Mouse (Mus musculus): ENCODE results near the gene Dmxl2. TPM values are rescaled to one million over a fixed set of nuclear protein-coding genes. Genes with fewer than 3 reads are reported as not detected.

The Dmxl2 gene
- polyA plus RNA-seq, 1 experiment from 2014 or later = 65.4 TPM

DNA sequence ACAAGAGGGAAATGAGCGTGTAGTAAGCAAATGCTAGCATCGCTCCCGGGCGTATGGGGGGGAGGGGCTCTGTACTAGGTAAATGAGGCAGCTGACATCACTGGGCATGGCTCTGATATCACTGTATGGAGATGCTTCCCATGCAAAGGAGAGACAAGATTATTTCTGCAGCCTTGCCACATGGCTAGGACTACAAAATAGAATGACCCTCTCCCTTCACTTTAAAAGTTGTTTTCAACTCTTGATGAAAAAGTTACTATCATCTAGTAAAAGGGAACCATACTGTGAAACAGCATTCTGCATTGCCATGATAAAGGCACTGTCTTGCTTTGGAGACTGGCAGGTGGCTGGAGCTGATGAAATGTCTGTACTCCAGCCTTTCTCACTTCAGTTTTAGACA, 18.2 kb downstream of the Dmxl2 start:
- H3K9ac ChIP-seq (ENCODE audit: low read depth, low read length) = no peak overlapping the region
- H3K9me3 ChIP-seq (ENCODE audit: control insufficient read depth, low read length) = no peaks in the 10 kb centered on the region
- no peak for ATAC-seq
- H3K27me3 ChIP-seq (replicated peaks; ENCODE audit: control insufficient read depth, insufficient read depth, low read length) = no peaks in the 10 kb centered on the region
- no peak overlapping the region for H3K27ac ChIP-seq (ENCODE audit: low read depth, low read length)
- H3K4me3 ChIP-seq (ENCODE audit: low read length) = no peak overlapping the region
- no peaks in the 10 kb centered on the region for H3K4me1 ChIP-seq (ENCODE audit: control insufficient read depth, insufficient read depth, low read depth, low read length)
- H3K4me2 ChIP-seq (ENCODE audit: low read length) = no peak overlapping the region
- 63% methylated on average over 4 of the region's 4 CpGs for WGBS
- H3K36me3 ChIP-seq (ENCODE audit: control insufficient read depth, insufficient read depth, low read length) = no peaks in the 10 kb centered on the region

DNA sequence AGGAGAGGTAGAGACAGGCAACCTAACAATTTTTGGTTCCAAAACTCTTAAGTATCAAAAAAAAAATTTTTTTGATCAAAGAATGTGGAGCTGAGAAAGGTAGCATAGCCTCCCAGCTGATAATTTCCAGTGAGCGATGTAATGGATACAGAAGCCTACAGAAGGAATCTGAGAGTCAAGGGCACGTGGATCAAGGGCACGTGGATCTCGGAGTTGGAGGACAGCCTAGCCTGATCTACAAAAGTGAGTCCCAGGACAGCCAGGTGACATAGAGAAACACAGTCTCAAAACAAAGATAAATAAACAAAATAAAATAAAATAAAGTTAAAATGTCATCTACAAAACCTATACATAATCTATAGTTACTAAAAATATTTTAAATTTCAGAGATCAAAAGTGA, 18.7 kb downstream of the Dmxl2 start:
- Histone ChIP-seq H3K4me3 (ENCODE audit: low read length) (no peak overlapping the region), H3K4me2 (ENCODE audit: low read length) (no peak overlapping the region), H3K9ac (ENCODE audit: low read depth, low read length) (no peak overlapping the region), H3K27me3 (replicated peaks; ENCODE audit: control insufficient read depth, insufficient read depth, low read length) (no peaks in the 10 kb centered on the region), H3K27ac (ENCODE audit: low read depth, low read length) (no peak overlapping the region), H3K36me3 (ENCODE audit: control insufficient read depth, insufficient read depth, low read length) (no peaks in the 10 kb centered on the region), H3K4me1 (ENCODE audit: control insufficient read depth, insufficient read depth, low read depth, low read length) (no peaks in the 10 kb centered on the region), H3K9me3 (ENCODE audit: control insufficient read depth, low read length) (no peaks in the 10 kb centered on the region)
- 94% methylated on average over 4 of the region's 4 CpGs for WGBS
- no peak for ATAC-seq

DNA sequence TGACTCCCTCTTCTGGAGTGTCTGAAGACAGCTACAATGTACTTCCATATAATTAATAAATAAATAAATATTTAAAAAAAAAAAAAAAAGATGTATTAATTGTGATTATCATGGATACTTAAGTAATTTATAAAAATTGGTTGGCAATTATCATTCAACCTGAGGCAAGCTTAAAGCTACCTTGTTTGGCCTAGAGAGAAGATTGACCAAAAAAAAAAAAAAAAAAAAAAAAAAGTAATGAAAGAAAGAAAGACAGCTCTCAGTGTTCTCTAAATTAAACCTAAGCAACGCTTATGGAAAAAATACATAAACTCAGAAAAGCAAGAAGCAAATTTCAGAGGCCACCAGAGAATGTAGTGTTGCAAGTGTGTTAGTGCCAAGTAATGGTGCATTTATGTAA, 22.4 kb downstream of the Dmxl2 start:
- H3K9ac ChIP-seq (ENCODE audit: low read depth, low read length) = no peak overlapping the region
- ATAC-seq = no peak
- H3K27ac ChIP-seq (ENCODE audit: low read depth, low read length) = no peak overlapping the region
- no peak overlapping the region for H3K4me2 ChIP-seq (ENCODE audit: low read length)
- H3K4me1 ChIP-seq (ENCODE audit: control insufficient read depth, insufficient read depth, low read depth, low read length) = no peaks in the 10 kb centered on the region
- H3K4me3 ChIP-seq (ENCODE audit: low read length) = no peak overlapping the region
- H3K9me3 ChIP-seq (ENCODE audit: control insufficient read depth, low read length) = no peaks in the 10 kb centered on the region
- no peaks in the 10 kb centered on the region; the same call in 1 of the 2 replicates for H3K36me3 ChIP-seq (ENCODE audit: control insufficient read depth, insufficient read depth, low read length)
- 88% methylated on average over 1 of the region's 1 CpGs for WGBS
- no peaks in the 10 kb centered on the region for H3K27me3 ChIP-seq (replicated peaks; ENCODE audit: control insufficient read depth, insufficient read depth, low read length)

DNA sequence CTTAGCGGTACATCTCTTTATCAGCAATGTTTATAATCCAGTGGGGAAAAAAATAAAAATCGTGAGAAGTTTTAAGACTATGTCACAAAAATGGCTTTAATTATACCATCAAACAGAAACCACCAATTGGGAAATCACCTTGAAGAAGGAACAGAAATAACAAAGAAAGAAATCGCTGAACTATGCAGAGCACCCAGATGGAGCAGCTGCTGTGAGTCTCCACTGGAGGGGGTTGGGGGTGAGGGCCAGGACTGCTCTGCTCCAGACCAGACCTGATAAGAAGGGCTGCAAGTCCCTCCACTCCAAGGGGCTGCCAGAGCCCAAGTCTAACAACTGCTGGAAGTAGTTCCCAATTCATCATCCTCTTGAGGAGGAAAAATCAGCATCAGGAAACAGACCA, 23.3 kb downstream of the Dmxl2 start:
- no peak for ATAC-seq
- Histone ChIP-seq H3K9me3 (ENCODE audit: control insufficient read depth, low read length) (no peaks in the 10 kb centered on the region), H3K9ac (ENCODE audit: low read depth, low read length) (no peak overlapping the region), H3K4me1 (ENCODE audit: control insufficient read depth, insufficient read depth, low read depth, low read length) (no peaks in the 10 kb centered on the region), H3K27me3 (replicated peaks; ENCODE audit: control insufficient read depth, insufficient read depth, low read length) (no peaks in the 10 kb centered on the region), H3K4me2 (ENCODE audit: low read length) (no peak overlapping the region), H3K4me3 (ENCODE audit: low read length) (no peak overlapping the region), H3K27ac (ENCODE audit: low read depth, low read length) (no peak overlapping the region), H3K36me3 (ENCODE audit: control insufficient read depth, insufficient read depth, low read length) (no peaks in the 10 kb centered on the region; the same call in 1 of the 2 replicates)
- 72% methylated on average over 3 of the region's 3 CpGs for WGBS

DNA sequence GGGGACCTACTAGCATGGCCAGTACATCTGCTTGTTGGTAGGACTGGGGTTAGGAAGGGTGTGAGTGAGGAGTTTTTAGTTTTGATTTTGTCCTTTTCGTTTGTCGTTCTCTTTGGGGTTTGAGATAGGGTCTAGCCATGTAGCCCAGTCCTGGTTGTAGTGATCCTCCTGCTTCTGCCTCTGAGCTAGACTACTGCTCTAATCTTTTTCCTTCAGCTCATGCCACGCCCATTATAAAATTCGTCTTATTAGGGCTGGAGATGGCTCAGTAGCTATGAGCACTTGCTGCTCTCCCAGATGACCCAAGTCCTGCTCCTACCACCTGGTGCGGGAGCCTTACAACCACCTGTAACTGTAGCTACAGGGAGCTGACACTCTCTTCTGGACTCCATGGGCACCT, 26.9 kb downstream of the Dmxl2 start:
- H3K4me1 ChIP-seq (ENCODE audit: control insufficient read depth, insufficient read depth, low read depth, low read length) = no peaks in the 10 kb centered on the region
- no peak overlapping the region for H3K4me3 ChIP-seq (ENCODE audit: low read length)
- H3K9ac ChIP-seq (ENCODE audit: low read depth, low read length) = no peak overlapping the region
- H3K4me2 ChIP-seq (ENCODE audit: low read length) = no peak overlapping the region
- H3K27me3 ChIP-seq (replicated peaks; ENCODE audit: control insufficient read depth, insufficient read depth, low read length) = no peaks in the 10 kb centered on the region
- H3K27ac ChIP-seq (ENCODE audit: low read depth, low read length) = no peak overlapping the region
- no peak for ATAC-seq
- H3K36me3 ChIP-seq (ENCODE audit: control insufficient read depth, insufficient read depth, low read length) = peaks cover under 1% of the 10 kb centered on the region; the same call in 1 of the 2 replicates
- WGBS = 86% methylated on average over 5 of the region's 5 CpGs
- no peaks in the 10 kb centered on the region for H3K9me3 ChIP-seq (ENCODE audit: control insufficient read depth, low read length)

DNA sequence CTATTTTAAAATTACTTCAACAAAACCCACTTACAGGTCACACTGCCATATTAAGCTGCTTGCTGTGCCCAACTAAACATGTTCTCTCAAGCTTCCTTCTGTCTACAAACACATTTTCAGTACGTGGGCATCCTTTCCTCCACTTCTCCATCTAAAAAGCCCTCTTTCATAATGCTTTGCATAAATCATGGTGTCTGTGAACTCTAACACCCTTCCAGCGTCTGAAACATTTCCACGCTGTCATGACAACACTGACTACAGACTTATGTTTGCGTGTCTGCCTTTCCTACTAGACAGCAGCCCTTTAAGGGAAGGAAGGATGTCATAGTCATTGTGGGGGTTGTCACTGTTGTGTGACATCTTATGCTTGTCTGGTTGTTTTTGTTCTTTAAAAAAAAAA, 27.4 kb downstream of the Dmxl2 start:
- H3K36me3 ChIP-seq (ENCODE audit: control insufficient read depth, insufficient read depth, low read length) = peaks cover 3% of the 10 kb centered on the region; the same call in 1 of the 2 replicates
- no peaks in the 10 kb centered on the region for H3K27me3 ChIP-seq (replicated peaks; ENCODE audit: control insufficient read depth, insufficient read depth, low read length)
- ATAC-seq = no peak
- no peaks in the 10 kb centered on the region for H3K9me3 ChIP-seq (ENCODE audit: control insufficient read depth, low read length)
- H3K9ac ChIP-seq (ENCODE audit: low read depth, low read length) = no peak overlapping the region
- no peak overlapping the region for H3K4me3 ChIP-seq (ENCODE audit: low read length)
- no peak overlapping the region for H3K27ac ChIP-seq (ENCODE audit: low read depth, low read length)
- 51% methylated on average over 4 of the region's 4 CpGs for WGBS
- no peaks in the 10 kb centered on the region for H3K4me1 ChIP-seq (ENCODE audit: control insufficient read depth, insufficient read depth, low read depth, low read length)
- no peak overlapping the region for H3K4me2 ChIP-seq (ENCODE audit: low read length)

DNA sequence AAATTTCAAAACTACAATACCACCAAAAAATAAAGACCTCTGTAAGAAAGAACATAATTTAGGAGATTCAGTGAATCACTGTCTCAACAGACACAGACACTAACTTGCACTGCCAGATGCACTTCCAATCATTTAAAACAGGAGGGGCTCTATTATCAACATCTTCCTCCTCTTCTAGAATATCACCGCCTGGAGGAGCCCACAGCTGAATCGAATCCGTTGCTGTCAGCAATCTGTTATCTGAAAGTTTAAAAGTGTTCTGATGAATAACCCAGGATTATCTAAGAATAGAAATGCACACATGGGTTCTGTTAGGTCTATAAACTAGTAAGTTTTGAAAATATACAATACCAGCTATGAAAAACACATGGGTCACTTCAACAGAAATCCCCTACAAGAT, 28.6 kb downstream of the Dmxl2 start:
- WGBS = 64% methylated on average over 3 of the region's 3 CpGs
- no peak overlapping the region for H3K9ac ChIP-seq (ENCODE audit: low read depth, low read length)
- no peaks in the 10 kb centered on the region for H3K4me1 ChIP-seq (ENCODE audit: control insufficient read depth, insufficient read depth, low read depth, low read length)
- H3K27me3 ChIP-seq (replicated peaks; ENCODE audit: control insufficient read depth, insufficient read depth, low read length) = no peaks in the 10 kb centered on the region
- H3K4me2 ChIP-seq (ENCODE audit: low read length) = no peak overlapping the region
- no peak for ATAC-seq
- H3K9me3 ChIP-seq (ENCODE audit: control insufficient read depth, low read length) = no peaks in the 10 kb centered on the region
- no peak overlapping the region for H3K4me3 ChIP-seq (ENCODE audit: low read length)
- H3K36me3 ChIP-seq (ENCODE audit: control insufficient read depth, insufficient read depth, low read length) = peaks cover 3% of the 10 kb centered on the region; the same call in 1 of the 2 replicates
- H3K27ac ChIP-seq (ENCODE audit: low read depth, low read length) = no peak overlapping the region

DNA sequence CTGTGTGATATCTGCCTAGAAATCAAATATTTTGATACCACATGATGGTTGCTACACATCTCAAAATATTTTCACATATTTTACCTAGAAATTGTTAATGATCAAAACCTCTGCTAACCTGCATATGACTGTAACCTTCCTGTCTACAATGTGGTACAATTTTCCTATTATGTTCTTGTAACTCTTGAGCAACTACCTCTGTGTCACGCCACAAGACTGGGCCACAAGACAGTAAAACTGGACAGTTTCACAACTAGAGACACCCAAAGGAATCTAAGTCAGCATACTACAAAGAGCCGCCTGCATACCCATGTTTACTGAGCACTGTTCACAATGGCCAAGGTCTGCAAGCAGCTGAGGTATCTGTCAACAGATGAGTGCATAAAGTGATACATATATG, 32.1 kb downstream of the Dmxl2 start:
- no peaks in the 10 kb centered on the region for H3K9me3 ChIP-seq (ENCODE audit: control insufficient read depth, low read length)
- no peak overlapping the region for H3K4me3 ChIP-seq (ENCODE audit: low read length)
- no peak for ATAC-seq
- no peak overlapping the region for H3K4me2 ChIP-seq (ENCODE audit: low read length)
- H3K27ac ChIP-seq (ENCODE audit: low read depth, low read length) = no peak overlapping the region
- WGBS = 95% methylated on average over 2 of the region's 2 CpGs
- H3K9ac ChIP-seq (ENCODE audit: low read depth, low read length) = no peak overlapping the region
- H3K4me1 ChIP-seq (ENCODE audit: control insufficient read depth, insufficient read depth, low read depth, low read length) = no peaks in the 10 kb centered on the region
- H3K27me3 ChIP-seq (replicated peaks; ENCODE audit: control insufficient read depth, insufficient read depth, low read length) = no peaks in the 10 kb centered on the region
- H3K36me3 ChIP-seq (ENCODE audit: control insufficient read depth, insufficient read depth, low read length) = 0 out of 2 replicates have a peak, but pooled peaks cover 4% of the 10 kb centered on the region

DNA sequence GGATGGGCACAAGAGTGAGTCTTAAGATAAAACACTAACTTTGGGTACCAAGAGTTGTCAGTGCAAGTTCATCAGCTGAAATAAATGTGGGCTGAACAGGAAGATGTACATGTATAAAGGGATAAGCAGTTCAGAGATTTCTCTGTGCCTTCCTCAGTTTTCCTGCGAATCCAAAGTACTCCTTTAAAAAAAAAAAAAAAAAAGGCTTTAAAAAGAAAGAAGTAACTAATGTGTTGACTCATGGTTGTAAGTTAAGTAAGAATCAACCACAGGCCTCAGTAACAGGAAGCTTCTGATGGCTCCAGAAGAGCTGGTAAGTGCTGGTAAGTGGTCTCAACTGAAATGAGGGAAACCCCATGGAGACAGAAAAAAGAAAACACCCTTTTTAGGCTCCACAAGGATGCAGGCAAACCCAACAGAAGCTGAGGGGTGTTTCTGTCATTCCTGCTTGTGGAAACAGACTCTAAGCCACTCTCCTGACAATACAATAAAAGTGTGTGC, 33.9 kb downstream of the Dmxl2 start:
- no peaks in the 10 kb centered on the region for H3K9me3 ChIP-seq (ENCODE audit: control insufficient read depth, low read length)
- H3K9ac ChIP-seq (ENCODE audit: low read depth, low read length) = no peak overlapping the region
- H3K27ac ChIP-seq (ENCODE audit: low read depth, low read length) = no peak overlapping the region
- ATAC-seq = no peak
- 95% methylated on average over 1 of the region's 1 CpGs for WGBS
- H3K4me1 ChIP-seq (ENCODE audit: control insufficient read depth, insufficient read depth, low read depth, low read length) = no peaks in the 10 kb centered on the region
- 0 out of 2 replicates have a peak, but pooled peaks cover 6% of the 10 kb centered on the region for H3K36me3 ChIP-seq (ENCODE audit: control insufficient read depth, insufficient read depth, low read length)
- H3K4me3 ChIP-seq (ENCODE audit: low read length) = no peak overlapping the region
- H3K4me2 ChIP-seq (ENCODE audit: low read length) = no peak overlapping the region
- no peaks in the 10 kb centered on the region for H3K27me3 ChIP-seq (replicated peaks; ENCODE audit: control insufficient read depth, insufficient read depth, low read length)

Data from hindbrain, embryonic 16.5 days (tissue).